Mouse (Mus musculus): Measurements from ENCODE around the gene Hist2h4.
"Not testable (repeated sequence)": the region's sequence is repeated elsewhere in the genome, so short reads cannot be mapped to it uniquely, and the experiment has no call there.

Gene Hist2h4

DNA sequence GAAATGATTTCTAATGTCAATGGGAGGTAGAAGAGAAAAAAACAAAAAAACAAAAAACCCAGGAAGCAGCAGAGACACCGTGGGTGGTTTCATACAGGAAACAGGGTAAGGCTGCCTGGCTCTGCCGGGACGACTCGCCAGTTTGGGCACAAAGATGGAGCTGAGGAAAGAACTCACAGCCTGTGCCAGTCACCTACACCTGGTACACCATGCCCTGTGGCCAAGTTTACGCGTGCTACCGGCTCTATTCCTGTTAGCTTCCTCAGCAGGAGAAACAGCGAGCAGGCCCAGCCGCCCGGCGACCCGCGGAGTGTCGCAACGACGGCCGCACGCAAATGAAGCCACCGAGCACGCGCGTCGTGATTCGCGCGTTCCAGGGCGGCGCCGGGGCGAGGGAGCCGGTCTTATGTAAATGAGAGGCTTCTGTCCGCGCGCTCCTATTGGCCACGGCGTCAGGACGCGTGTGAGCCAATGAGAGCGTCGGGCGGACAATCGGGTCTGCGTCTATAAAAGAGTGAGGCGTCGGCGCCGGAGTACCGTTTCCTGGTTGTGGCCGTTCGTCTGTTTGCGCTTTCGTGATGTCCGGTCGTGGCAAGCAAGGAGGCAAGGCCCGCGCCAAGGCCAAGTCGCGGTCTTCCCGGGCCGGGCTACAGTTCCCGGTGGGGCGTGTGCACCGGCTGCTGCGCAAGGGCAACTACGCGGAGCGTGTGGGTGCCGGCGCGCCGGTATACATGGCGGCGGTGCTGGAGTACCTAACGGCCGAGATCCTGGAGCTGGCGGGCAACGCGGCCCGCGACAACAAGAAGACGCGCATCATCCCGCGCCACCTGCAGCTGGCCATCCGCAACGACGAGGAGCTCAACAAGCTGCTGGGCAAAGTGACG lies 17.9 kb downstream of the Hist2h4 start, which contains the start of gene Hist2h2aa1:
Hist2h2aa1 (plus strand) TSS at position 495 of the 884 bp plus-strand sequence.
- peak; percentile 80 for DNase-seq (ENCODE audit: low spot score)

DNA sequence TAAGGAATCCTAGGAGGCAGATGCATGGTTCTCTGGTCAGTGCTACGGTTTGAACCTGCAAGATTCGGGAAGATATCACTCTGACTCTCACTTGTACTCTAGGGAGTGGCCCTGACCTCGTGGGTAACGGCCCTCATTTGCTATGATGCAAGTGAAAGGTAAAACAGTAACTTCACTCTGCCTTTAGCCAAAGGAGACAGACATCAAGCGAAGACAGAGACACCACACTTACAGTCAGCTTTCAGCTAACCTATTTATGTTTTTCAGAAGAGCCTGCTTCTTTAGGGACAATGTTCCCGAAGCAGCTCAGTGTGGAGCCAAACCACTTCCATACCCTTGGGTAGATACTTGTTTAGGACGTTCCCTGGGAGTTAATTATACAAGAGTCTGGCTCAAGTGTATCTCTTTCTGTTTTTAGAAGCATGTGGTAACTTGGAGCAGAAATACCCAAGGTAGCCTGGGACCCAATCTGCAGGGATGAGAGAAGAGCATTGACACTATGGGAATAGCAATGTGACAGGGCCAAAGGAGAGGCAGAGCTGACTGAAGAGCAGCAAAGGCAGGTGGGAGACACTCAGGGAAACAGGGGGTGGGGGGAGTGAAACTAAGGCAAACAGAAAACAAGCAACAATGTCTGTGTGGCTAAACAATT lies 19.1 kb downstream of the Hist2h4 start:
- DNase-seq (ENCODE audit: low spot score), result no peak

DNA sequence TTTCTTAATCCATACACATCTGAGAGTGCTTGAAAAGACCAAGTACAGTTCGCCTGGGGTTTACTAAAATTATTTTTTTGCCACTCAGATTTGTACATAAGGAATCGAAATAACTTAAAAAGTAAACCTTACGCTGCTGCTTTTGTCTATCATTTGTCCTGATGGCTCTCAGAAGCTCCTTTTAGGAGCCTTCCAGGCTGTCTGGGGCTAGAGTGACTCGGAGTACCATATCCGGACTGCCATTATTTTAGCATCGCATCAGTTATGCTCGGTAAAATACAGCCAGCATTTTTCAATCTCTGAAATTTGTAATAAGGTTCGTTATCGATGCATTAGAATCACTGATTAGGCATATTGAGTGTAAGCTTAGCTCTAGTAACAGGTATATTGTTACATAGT lies 22.3 kb downstream of the Hist2h4 start:
- no peak for DNase-seq (ENCODE audit: low spot score)

DNA sequence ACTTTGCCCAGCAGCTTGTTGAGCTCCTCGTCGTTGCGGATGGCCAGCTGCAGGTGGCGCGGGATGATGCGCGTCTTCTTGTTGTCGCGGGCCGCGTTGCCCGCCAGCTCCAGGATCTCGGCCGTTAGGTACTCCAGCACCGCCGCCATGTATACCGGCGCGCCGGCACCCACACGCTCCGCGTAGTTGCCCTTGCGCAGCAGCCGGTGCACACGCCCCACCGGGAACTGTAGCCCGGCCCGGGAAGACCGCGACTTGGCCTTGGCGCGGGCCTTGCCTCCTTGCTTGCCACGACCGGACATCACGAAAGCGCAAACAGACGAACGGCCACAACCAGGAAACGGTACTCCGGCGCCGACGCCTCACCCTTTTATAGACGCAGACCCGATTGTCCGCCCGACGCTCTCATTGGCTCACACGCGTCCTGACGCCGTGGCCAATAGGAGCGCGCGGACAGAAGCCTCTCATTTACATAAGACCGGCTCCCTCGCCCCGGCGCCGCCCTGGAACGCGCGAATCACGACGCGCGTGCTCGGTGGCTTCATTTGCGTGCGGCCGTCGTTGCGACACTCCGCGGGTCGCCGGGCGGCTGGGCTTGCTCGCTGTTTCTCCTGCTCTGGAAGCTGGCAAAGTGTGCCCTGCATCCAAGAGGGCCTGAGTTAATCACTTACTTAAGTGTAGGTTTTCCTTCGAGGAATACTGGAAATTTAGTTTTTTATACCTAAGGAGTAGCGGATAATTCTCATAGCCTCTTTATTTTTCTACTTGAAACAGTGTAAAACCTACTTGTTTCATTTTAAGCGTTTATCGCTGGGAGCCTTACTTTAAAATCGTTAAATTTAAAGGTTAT lies 22.9 kb downstream of the Hist2h4 start, which contains the start of gene Hist2h2aa2:
Hist2h2aa2 (minus strand) TSS at position 328 of the 850 bp plus-strand sequence.
- DNase-seq (ENCODE audit: low spot score), result peak; percentile 85

DNA sequence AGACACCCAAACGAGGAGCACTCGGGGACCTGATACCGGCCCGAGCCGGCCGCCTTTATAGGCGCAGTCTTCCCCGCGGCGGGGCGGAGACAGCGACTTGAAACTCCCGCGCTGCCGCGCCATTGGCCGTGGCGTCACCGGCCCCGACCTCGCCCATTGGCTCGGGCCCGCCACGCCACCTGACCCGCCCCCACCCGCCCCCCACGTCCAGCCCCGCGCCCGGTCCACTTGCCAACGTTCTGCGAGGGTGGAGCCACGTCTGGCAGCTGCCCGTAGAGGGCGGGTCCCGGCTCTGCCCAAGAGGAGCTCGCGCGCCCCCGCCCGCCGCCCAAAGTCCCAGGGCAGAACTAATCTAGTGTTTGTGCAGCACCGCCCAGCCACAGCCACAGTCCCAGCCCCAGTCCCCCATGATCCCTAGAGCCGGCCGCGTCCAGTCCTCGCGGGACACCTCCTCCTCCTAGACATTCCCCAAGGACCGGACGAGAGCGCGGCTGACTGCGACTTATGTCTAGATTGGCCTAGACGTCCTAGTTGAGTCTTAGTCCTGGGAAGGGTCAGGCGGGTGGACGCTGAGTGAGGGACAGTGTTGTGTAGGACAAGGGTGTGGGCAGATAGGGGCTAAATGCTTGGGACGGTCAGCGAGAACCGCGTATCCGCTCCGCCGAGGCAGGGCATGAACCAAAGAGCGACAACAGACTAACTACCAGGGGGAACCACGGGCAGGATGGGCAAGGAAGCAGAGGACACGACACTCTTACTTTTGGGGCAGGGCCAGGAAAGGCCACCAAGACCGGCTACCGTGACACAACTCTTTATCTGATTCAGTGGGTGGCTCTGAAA lies 23.9 kb downstream of the Hist2h4 start, which contains the start of gene Hist2h3c2:
Hist2h3c2 (minus strand) TSS at position 174 of the 840 bp plus-strand sequence.
- not testable (repeated sequence) for DNase-seq (ENCODE audit: low spot score)

DNA sequence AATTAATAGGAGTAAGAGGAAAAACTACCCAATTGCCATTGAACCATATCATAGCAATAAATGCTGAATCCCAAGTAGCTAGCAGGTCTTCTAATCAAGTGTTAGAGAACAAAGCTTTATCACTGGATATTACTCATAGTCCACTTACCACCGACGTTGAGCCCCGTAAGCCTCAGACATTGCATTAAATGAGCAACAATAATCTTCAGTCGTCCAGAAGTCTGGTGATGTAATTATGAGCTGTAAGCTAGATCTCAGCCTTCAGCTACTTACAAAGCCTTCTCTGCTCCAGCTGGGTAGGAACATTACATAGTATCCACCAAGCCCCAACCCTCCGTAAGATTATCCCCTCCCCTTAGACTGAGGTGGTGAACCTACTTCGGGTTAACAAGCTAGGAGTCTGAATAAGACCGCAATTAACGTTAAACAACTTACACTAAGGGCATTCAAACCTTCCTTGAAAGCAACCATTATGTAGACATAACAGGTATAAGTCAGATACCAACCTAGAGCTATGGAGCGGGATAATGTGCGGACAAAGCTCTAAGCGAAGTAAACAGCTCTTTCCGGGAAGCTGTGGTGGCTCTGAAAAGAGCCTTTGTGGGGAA lies 25.1 kb downstream of the Hist2h4 start:
- DNase-seq (ENCODE audit: low spot score), result no peak

- no peak for DNase-seq (ENCODE audit: low spot score)
Measured at GRCm38 (mm10) chr3:96237335-96237903, 25.7 kb downstream of the Hist2h4 start.

GRCm38 (mm10) chr3:96236834-96237334 lies 26.2 kb downstream of the Hist2h4 start:
- no peak for DNase-seq (ENCODE audit: low spot score)

GRCm38 (mm10) chr3:96235836-96236235 lies 27.3 kb downstream of the Hist2h4 start:
- DNase-seq (ENCODE audit: low spot score), result no peak

GRCm38 (mm10) chr3:96234914-96235313 lies 28.2 kb downstream of the Hist2h4 start:
- DNase-seq (ENCODE audit: low spot score), result no peak

DNA sequence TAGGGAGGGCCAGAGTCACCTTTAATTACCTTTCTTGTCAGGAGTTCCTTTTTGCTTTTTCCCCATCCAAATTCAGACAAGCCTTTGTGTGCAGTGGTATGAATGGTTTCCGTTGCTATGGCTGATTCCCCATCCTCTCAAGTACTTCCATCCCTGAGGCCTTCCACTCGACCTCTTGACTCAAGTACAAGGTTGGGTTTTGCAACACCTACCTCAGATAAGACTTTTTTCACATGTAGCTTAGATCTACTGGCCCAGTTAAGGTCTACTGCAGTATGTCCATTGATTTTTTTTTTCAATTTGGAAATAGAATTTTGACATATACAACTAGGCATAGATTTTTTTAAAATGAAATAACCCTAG lies 31.4 kb downstream of the Hist2h4 start:
- no peak for DNase-seq (ENCODE audit: low spot score)

GRCm38 (mm10) chr3:96230910-96231757 lies 32.0 kb downstream of the Hist2h4 start:
- no peak for DNase-seq (ENCODE audit: low spot score)

- DNase-seq (ENCODE audit: low spot score), result no peak
Measured at GRCm38 (mm10) chr3:96230404-96230803, 32.7 kb downstream of the Hist2h4 start.

DNA sequence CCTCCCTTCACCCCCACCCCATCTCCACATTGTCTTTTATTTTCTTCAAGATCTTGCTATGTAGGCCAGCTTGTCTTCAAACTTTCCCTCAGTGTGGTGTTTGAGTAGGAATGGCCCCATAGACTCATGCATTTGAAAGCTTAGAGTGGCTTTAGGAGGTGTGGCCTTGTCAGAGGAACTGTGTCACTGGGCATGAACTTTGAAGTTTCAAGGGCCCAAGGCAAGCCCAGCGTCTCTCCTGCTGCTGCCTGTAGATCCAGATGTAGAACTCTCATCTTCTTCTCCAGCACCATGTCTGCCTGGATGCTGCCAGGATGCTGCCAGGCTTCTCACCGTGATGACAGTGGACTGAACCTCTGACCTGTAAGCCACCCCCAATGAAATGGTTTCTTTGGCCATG lies 34.3 kb downstream of the Hist2h4 start:
- no peak for DNase-seq (ENCODE audit: low spot score)

DNA sequence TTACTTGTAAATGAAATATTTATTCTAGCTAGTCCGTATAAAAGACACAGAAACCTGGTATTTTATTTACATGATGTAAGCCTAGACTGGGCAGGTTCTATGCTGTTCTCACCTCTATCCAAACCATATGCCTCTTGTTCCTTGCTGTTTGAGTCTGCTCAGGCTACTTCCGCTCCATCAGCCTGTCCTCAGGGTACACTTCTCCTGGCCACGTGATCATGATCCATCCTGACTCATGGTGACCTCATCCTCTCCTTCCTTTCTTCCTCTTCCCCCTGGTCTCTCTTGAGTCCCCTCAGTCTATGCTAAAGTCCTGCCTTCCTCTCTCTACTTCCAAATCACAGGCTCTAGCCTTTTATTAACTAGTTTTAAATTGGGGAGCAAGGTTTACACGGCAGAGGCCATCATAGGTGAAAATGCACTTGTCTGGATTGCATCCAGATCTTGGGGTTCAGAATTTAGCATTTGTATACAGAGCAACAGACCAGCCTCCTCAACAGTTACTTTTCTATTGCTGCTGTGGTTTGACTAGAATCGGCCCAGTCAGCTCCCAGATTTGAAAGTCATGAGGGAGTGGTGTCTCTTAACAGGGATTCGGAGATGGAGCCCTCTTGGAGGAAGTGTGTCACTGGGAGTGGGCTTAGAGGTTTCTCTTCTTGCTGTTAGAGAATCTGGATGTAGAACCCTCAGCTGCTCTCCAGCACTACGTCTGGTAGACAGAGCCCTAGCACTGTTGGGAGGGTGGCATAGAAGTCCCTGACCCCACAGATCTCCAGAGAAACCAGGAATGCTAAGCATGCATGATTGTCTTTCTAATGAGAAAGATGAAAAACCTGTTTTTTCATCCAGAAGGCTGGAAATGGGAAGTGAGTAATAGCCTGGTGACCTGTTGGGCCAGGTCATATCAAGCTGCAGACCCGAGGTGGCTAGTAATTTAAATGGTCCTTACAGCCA lies 36.1 kb downstream of the Hist2h4 start:
- no peak for DNase-seq (ENCODE audit: low spot score)

DNA sequence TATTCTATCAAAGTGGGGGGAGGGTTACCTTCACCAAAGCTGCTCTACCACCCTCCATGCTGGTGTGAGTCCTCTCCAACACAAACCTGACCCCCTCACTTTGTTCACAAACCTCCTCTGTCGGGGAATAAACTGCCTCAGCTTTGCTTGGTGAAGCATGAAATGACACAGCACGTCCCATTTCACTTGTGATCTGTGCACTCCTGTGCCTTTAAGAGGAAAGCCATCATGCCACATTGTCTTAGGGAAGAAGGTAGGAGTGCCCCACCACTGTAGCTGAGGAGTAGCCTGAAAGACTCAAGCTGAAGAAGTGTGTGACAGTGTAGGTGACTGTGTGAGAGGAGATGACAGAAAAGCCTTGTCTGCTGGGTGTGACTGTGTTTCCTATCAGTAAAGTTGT lies 37.7 kb downstream of the Hist2h4 start:
- DNase-seq (ENCODE audit: low spot score), result no peak

GRCm38 (mm10) chr3:96222774-96223173 lies 40.3 kb downstream of the Hist2h4 start:
- DNase-seq (ENCODE audit: low spot score), result no peak

DNA sequence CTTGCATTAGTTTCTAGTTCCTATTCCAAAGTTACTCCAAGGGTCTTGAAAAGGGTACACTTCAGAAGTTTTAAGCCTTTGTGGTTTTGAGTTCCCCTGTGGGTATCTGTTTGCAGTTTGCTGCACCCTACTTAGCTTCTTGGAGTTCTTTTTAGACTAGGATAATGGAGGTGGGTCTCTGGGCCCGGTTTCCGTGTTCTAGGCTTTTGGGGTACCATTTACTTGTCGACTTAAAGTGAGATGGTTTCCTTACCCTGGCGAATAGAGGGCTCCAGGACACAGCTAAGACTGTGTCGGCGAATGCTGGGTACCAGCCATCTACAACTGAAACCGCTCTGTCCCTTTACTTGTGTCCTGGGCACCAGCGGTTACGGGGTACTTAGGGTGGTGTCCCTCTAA lies 41.5 kb downstream of the Hist2h4 start:
- DNase-seq (ENCODE audit: low spot score), result no peak
